Mouse (Mus musculus) layer of hippocampus, postnatal 10 days (tissue): ENCODE data around the gene Tm6sf1. TPM values are rescaled to one million over a fixed set of nuclear protein-coding genes. Genes with fewer than 3 reads are reported as not detected.

Experiments used
- DNase-seq, 2 experiments: peaks; one replicate each; pipeline ENCODE4 v3.0.0; 2021; ENCODE audit warnings: low spot score in 2 of 2
- total RNA-seq, 2 experiments: library from RNA; stranded (reverse); gene quantifications; 2 replicates each; pipeline ENCODE4 v1.2.3; 2021

The Tm6sf1 gene
- total RNA-seq, 2 experiments from 2014 or later = 18.6 to 21.9 TPM

GRCm38 (mm10) chr7:81880797-81881196, 22.0 kb downstream of the Tm6sf1 start:
- no peak for DNase-seq

GRCm38 (mm10) chr7:81881600-81881999, 22.8 kb downstream of the Tm6sf1 start:
- no peak for DNase-seq

GRCm38 (mm10) chr7:81885128-81885527, 26.3 kb downstream of the Tm6sf1 start:
- DNase-seq = no peak

GRCm38 (mm10) chr7:81899361-81899760, 40.6 kb downstream of the Tm6sf1 start:
- no peak for DNase-seq

- no peak for DNase-seq
Measured at GRCm38 (mm10) chr7:81904094-81904493, 45.3 kb downstream of the Tm6sf1 start.

GRCm38 (mm10) chr7:81904926-81905325, 46.1 kb downstream of the Tm6sf1 start:
- DNase-seq = no peak

- DNase-seq = no peak
Measured at GRCm38 (mm10) chr7:81918316-81918715, 59.5 kb downstream of the Tm6sf1 start.

- DNase-seq = no peak
Measured at GRCm38 (mm10) chr7:81920314-81920713, 61.5 kb downstream of the Tm6sf1 start.

GRCm38 (mm10) chr7:81921379-81921952, 62.7 kb downstream of the Tm6sf1 start:
- DNase-seq = no peak

- DNase-seq = no peak
Measured at GRCm38 (mm10) chr7:81928998-81929397, 70.2 kb downstream of the Tm6sf1 start.

GRCm38 (mm10) chr7:81932521-81933045, 73.8 kb downstream of the Tm6sf1 start:
- DNase-seq = no peak

- peak in 1 of 2 experiments; percentile 20 for DNase-seq
Measured at GRCm38 (mm10) chr7:81933061-81933600, 74.3 kb downstream of the Tm6sf1 start.

- DNase-seq = peak; percentile 68 to 76
Measured at GRCm38 (mm10) chr7:81933601-81934266, 74.9 kb downstream of the Tm6sf1 start.

Other genes starting within 250 kb of the Tm6sf1 start
- gene Homer2, start 151.5 kb upstream of the Tm6sf1 start, total RNA-seq = 100 to 1,000 TPM in 1 of 2 experiments, 10 to 100 TPM in 1; 96.8 to 103 TPM
- gene Ramac, start 96.1 kb upstream of the Tm6sf1 start, total RNA-seq = 10 to 100 TPM; 52.3 to 58.1 TPM
- gene 3110040N11Rik, start 69.5 kb upstream of the Tm6sf1 start, total RNA-seq = 10 to 100 TPM; 30.8 to 37.8 TPM
- 100 to 1,000 TPM; 118 to 123 TPM for gene Btbd1, start 29.6 kb upstream of the Tm6sf1 start, total RNA-seq
- not detected for gene Gm10160, start 3.2 kb upstream of the Tm6sf1 start, total RNA-seq
- gene Hdgfl3, start 75.5 kb downstream of the Tm6sf1 start, total RNA-seq = 10 to 100 TPM; 70.0 to 74.6 TPM
- gene Bnc1, start 133.3 kb downstream of the Tm6sf1 start, total RNA-seq = not detected